Mouse (Mus musculus) liver, embryonic 14.5 days (tissue): ENCODE measurements at regions not wholly inside any gene's neighbourhood (a gene's known extent, or its start where the extent isn't known, plus 50 kb on each side); places are given as distances from the start of the nearest gene placed in this dataset.

Source experiments
- CTCF ChIP-seq: IDR thresholded peaks from 2 replicates; pipeline ENCODE4 v1.5.1; 2016; ENCODE audit warnings: antibody characterized with exemption, low read depth, control low read depth
- EP300 ChIP-seq: IDR thresholded peaks from 2 replicates; pipeline ENCODE4 v1.6.1; 2016; ENCODE audit warnings: antibody characterized with exemption, low read depth

DNA sequence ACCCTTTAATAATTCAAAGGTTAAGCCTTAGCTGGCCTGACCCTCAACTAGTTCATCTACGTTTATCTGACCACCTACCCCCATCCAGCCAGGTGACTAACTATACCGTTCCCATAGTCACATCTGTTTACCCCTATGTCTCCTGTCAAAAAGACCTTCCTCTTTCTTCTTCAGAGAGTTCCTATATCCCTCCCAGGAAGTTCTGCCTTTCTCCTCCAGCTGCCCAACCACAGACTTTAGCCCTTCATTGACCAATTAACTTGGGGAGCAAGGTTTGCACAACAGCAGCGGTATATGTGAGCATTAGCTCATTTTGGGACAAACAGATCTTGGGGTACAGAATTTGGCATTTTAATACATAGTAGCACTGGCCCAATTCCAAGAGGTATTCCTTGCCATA lies 237.5 kb downstream of the Gm11146 start:
- TF ChIP-seq CTCF: no peak
- TF ChIP-seq EP300: no peak
